In the genomic region with DNA sequence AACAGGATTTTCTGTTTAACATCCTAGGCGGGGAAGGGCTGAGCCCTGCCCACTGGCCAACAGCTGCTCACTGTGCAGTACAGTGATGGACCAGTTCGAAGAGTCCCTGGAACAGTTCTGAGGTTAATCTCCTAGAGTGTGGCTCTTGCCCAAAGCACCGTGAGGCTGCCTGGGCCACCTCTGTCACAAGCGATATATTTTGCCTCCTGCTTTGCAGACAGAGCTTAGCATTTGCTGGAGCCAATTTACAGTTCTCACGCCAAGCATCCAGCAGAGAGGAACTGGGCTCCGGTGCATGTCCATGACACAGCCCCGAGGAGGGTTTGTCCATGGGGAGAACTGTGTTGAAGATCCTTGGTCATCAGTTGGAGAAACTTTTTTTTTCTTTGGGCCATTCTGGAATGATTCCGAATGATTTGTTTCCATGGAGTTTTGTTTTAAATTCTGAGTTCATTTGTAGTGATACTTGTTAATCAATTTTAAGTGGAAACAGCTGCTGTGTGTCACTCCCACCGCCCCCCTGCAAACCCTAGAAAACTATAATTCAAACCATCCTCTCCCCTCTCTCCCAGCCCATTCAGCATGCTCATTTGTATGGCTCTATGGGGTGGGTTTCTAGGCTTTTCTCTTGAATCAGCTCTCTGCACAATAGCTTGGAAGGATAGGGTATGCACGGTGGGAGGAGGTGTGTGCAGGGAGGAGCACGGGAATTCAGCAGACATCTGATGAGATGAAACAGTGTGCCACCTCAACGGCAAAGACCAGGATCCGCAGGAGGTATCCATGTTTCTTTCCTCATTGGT, we compare ENCODE assay signal across 10 mouse cellular contexts.
A peak's percentile ranks its signal among the peaks of the same experiment; 100 is the strongest.
DNase-seq lines count a peak whose midpoint lies in the region; ATAC-seq lines count a peak whose summit lies in the region.
"Had no signal": no experiment of that assay in that cellular context is flagged by ENCODE, and none has a peak within 500 bp of the region (broad histone marks: within the 10 kb centered on the region; RNA-seq: fewer than 3 reads in every experiment).

No protein-coding gene starts in this region.

- no peaks in the 10 kb centered on the region for H3K36me3 ChIP-seq in kidney, embryonic 15.5 days
- H3K36me3 ChIP-seq in embryonic facial prominence, embryonic 13.5 days = no peaks in the 10 kb centered on the region
- H3K36me3 ChIP-seq in neural tube, embryonic 11.5 days (ENCODE audit: control insufficient read depth, insufficient read depth, low read length) = no peaks in the 10 kb centered on the region
- no peaks in the 10 kb centered on the region for H3K36me3 ChIP-seq in heart, embryonic 10.5 days
- H3K36me3 ChIP-seq: liver, embryonic 12.5 days had no signal

- peak; percentile 60; the same call in 1 of the 2 replicates for ATAC-seq in kidney, embryonic 15.5 days (replicated peaks; ENCODE audit: low FRiP score)
- ATAC-seq in embryonic facial prominence, embryonic 13.5 days (ENCODE audit: insufficient number of reproducible peaks, insufficient read depth, low FRiP score, low TSS enrichment, low read depth) = peak; percentile 80
- peak; percentile 73; the same call in 1 of the 2 replicates for ATAC-seq in neural tube, embryonic 11.5 days (ENCODE audit: insufficient read depth, low FRiP score, low TSS enrichment)
- no peak for ATAC-seq in megakaryocyte, adult 5-6 weeks (ENCODE audit: poor library complexity, severe bottlenecking)

- no peaks in the 10 kb centered on the region for H3K27me3 ChIP-seq in kidney, embryonic 15.5 days
- H3K27me3 ChIP-seq in embryonic facial prominence, embryonic 13.5 days = no peaks in the 10 kb centered on the region
- H3K27me3 ChIP-seq in neural tube, embryonic 11.5 days (ENCODE audit: control insufficient read depth, insufficient read depth, low read length) = no peaks in the 10 kb centered on the region
- H3K27me3 ChIP-seq in heart, embryonic 10.5 days (ENCODE audit: insufficient read depth, poor library complexity, severe bottlenecking) = no peaks in the 10 kb centered on the region
- H3K27me3 ChIP-seq: liver, embryonic 12.5 days had no signal

- no peak for DNase-seq in kidney, adult 18-20 months
- DNase-seq in forelimb bud, embryonic 11.5 days (ENCODE audit: low read depth, low spot score) = peak; percentile 25
- no peak for DNase-seq in neural tube, embryonic 11.5 days (ENCODE audit: low spot score)
- DNase-seq in heart, embryonic 10.5 days (ENCODE audit: low spot score) = no peak
- DNase-seq in spleen, postnatal 10 days (ENCODE audit: low spot score in 2 of 2) = no peak
- DNase-seq: thymus, postnatal 36 days had no signal

- 54% methylated on average over 13 of the region's 13 CpGs for WGBS in kidney, embryonic 15.5 days
- WGBS in embryonic facial prominence, embryonic 13.5 days = 29% methylated on average over 13 of the region's 13 CpGs
- WGBS in neural tube, embryonic 11.5 days = 66% methylated on average over 13 of the region's 13 CpGs
- WGBS in heart, embryonic 10.5 days = 80% methylated on average over 13 of the region's 13 CpGs

- no peaks in the 10 kb centered on the region for H3K9me3 ChIP-seq in kidney, embryonic 15.5 days (replicated peaks)
- no peaks in the 10 kb centered on the region for H3K9me3 ChIP-seq in embryonic facial prominence, embryonic 13.5 days
- no peaks in the 10 kb centered on the region for H3K9me3 ChIP-seq in neural tube, embryonic 11.5 days (ENCODE audit: control insufficient read depth, low read length)
- no peaks in the 10 kb centered on the region for H3K9me3 ChIP-seq in heart, embryonic 10.5 days
- H3K9me3 ChIP-seq: liver, embryonic 12.5 days had no signal

- H3K4me3 ChIP-seq in kidney, embryonic 15.5 days (replicated peaks) = no peak overlapping the region
- H3K4me3 ChIP-seq in embryonic facial prominence, embryonic 13.5 days = no peak overlapping the region
- H3K4me3 ChIP-seq in neural tube, embryonic 11.5 days (ENCODE audit: low read depth, low read length) = no peak overlapping the region
- no peak overlapping the region for H3K4me3 ChIP-seq in heart, embryonic 10.5 days
- H3K4me3 ChIP-seq: liver, embryonic 12.5 days had no signal

- H3K4me2 ChIP-seq in kidney, embryonic 15.5 days = no peak overlapping the region
- peak overlapping the region; percentile 41 for H3K4me2 ChIP-seq in embryonic facial prominence, embryonic 13.5 days
- H3K4me2 ChIP-seq in neural tube, embryonic 11.5 days (ENCODE audit: low read depth) = no peak overlapping the region
- H3K4me2 ChIP-seq: liver, embryonic 12.5 days had no signal

- peak overlapping the region; percentile 23; the same call in 1 of the 2 replicates for H3K27ac ChIP-seq in kidney, embryonic 15.5 days
- H3K27ac ChIP-seq in embryonic facial prominence, embryonic 13.5 days = peak overlapping the region; percentile 84
- H3K27ac ChIP-seq in neural tube, embryonic 11.5 days (ENCODE audit: low read depth, low read length) = no peak overlapping the region
- no peak overlapping the region for H3K27ac ChIP-seq in heart, embryonic 10.5 days
- H3K27ac ChIP-seq: liver, embryonic 12.5 days had no signal

- H3K9ac ChIP-seq in kidney, embryonic 15.5 days = no peak overlapping the region
- H3K9ac ChIP-seq in embryonic facial prominence, embryonic 13.5 days = no peak overlapping the region
- H3K9ac ChIP-seq in neural tube, embryonic 11.5 days (ENCODE audit: low read length) = no peak overlapping the region
- H3K9ac ChIP-seq: liver, embryonic 12.5 days had no signal

- peaks cover 16% of the 10 kb centered on the region for H3K4me1 ChIP-seq in kidney, embryonic 15.5 days
- H3K4me1 ChIP-seq in embryonic facial prominence, embryonic 13.5 days = peaks cover 42% of the 10 kb centered on the region
- H3K4me1 ChIP-seq in neural tube, embryonic 11.5 days (ENCODE audit: control insufficient read depth, insufficient read depth, low read length) = no peaks in the 10 kb centered on the region
- H3K4me1 ChIP-seq in heart, embryonic 10.5 days = no peaks in the 10 kb centered on the region
- H3K4me1 ChIP-seq: liver, embryonic 12.5 days had no signal

Comparison
In these comparisons a context has a peak if more than half of its experiments do, and no peak if none do; other contexts are left out.
1. H3K27ac ChIP-seq: peak in kidney, embryonic 15.5 days (single experiment) and embryonic facial prominence, embryonic 13.5 days (single experiment); none in neural tube, embryonic 11.5 days (single experiment) and heart, embryonic 10.5 days (single experiment).